Mouse (Mus musculus) embryonic fibroblast, embryonic 13.5 days (primary cell): ENCODE results near the gene Pirt.

Experiments
- CTCF ChIP-seq: IDR thresholded peaks from 2 replicates; pipeline ENCODE4 v1.5.1; 2011; ENCODE audit warnings: mild to moderate bottlenecking, control low read depth, low read length, moderate library complexity, borderline replicate concordance; ENCODE audit not compliant: insufficient read depth
- POLR2A ChIP-seq: IDR thresholded peaks from 2 replicates; pipeline ENCODE4 v1.6.1; 2011; ENCODE audit warnings: low read depth, mild to moderate bottlenecking, control low read depth, low read length, moderate library complexity

- TF ChIP-seq CTCF (no peak), POLR2A (no peak)
Measured at GRCm38 (mm10) chr11:66942011-66942410, 30.2 kb downstream of the Pirt start.
